Mouse (Mus musculus): ENCODE measurements around the gene Gm21095.
"Not testable (repeated sequence)": the region's sequence is repeated elsewhere in the genome, so short reads cannot be mapped to it uniquely, and the experiment has no call there.

The Gm21095 gene

DNA sequence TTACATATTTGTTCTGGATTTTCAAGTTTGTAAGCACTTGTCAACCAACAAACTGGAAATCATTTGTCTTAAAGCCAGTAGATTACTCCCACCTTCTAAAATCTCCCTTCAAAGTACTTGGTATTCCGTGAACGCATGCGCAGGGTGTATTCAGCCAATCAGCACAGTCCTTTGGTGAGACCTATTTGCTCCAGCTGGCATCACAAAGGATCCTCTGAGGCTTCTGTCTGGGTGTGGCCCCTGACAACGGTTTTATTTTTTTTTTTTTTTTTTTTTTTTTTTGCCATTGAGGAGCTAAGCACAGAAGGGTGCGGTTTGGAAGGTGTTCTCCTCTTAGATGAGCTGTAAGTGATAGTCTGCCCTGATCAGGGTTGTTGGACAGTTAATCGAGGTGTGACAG lies at the start of gene Gm21095:
Gene Gm21095 (plus strand): TSS at position 301 of the 400 bp plus-strand sequence.
- not testable (repeated sequence) for DNase-seq
